Mouse (Mus musculus): Measurements from ENCODE around the gene Lysmd1.

- TF ChIP-seq HCFC1 (IDR thresholded peaks at IDR 0.05; ENCODE audit: borderline replicate concordance, insufficient read depth, low read length), result peak; percentile 84; the same call in 1 of the 2 replicates
- TF ChIP-seq MAFK (IDR thresholded peaks at IDR 0.05; ENCODE audit: insufficient read depth, low read depth, low read length), result no peak
- TF ChIP-seq ZNF384 (IDR thresholded peaks at IDR 0.05; ENCODE audit: low read depth, low read length), result 0 out of 2 replicates have a peak, but pooled peaks have one; percentile 6
- no peak for TF ChIP-seq CHD2 (IDR thresholded peaks at IDR 0.05; ENCODE audit: low read depth, low read length)
- no peak for TF ChIP-seq ZC3H11A (IDR thresholded peaks at IDR 0.05; ENCODE audit: borderline replicate concordance, low read depth, low read length)
Observed at GRCm38 (mm10) chr3:95110911-95111726, 22.8 kb upstream of the Lysmd1 start, which contains the start of gene Vps72.
